Mouse (Mus musculus) intestine, embryonic 16.5 days (tissue): ENCODE data around the gene Asb16. TPM values are rescaled to one million over a fixed set of nuclear protein-coding genes. Genes with fewer than 3 reads are reported as not detected.

Experiments
- ATAC-seq: fragments of 200-750 bp; cut with Nextera tagmentation; 2 replicates; pipeline ENCODE4 v1.8.0; 2017; ENCODE audit warnings: moderate TSS enrichment, moderate library complexity
- H3K27ac ChIP-seq: fragments of 300-500 bp; sonication (generic); 2 replicates; pipeline ENCODE4 v1.5.1; 2014; ENCODE audit warnings: mild to moderate bottlenecking, low read length
- H3K27me3 ChIP-seq: fragments of 300-500 bp; sonication (generic); replicated peaks from 2 replicates; pipeline ENCODE4 v1.6.1; 2014; ENCODE audit warnings: low read length, control low read depth, mixed read lengths; ENCODE audit not compliant: control insufficient read depth, insufficient read depth
- H3K36me3 ChIP-seq: fragments of 300-500 bp; sonication (generic); 2 replicates; pipeline ENCODE4 v1.6.1; 2014; ENCODE audit warnings: low read length, control low read depth; ENCODE audit not compliant: control insufficient read depth, insufficient read depth
- H3K4me1 ChIP-seq: fragments of 300-500 bp; sonication (generic); 2 replicates; pipeline ENCODE4 v1.6.1; 2014; ENCODE audit warnings: low read length, control low read depth, mixed read lengths; ENCODE audit not compliant: control insufficient read depth, insufficient read depth
- H3K4me2 ChIP-seq: fragments of 300-500 bp; sonication (generic); 2 replicates; pipeline ENCODE4 v1.6.1; 2014; ENCODE audit warnings: low read depth, low read length, control low read depth
- H3K4me3 ChIP-seq: fragments of 300-500 bp; sonication (generic); 2 replicates; pipeline ENCODE4 v1.5.1; 2014; ENCODE audit warnings: mild to moderate bottlenecking, low read length
- H3K9ac ChIP-seq: fragments of 300-500 bp; sonication (generic); 2 replicates; pipeline ENCODE4 v1.6.1; 2014; ENCODE audit warnings: low read depth, low read length
- H3K9me3 ChIP-seq: fragments of 300-500 bp; sonication (generic); 2 replicates; pipeline ENCODE4 v1.6.1; 2016; ENCODE audit warnings: low read length, control low read depth; ENCODE audit not compliant: control insufficient read depth
- WGBS: fragments of 180-500 bp; shearing (Covaris S2); extraction: QIAGEN DNeasy Blood & Tissue Kit; methylation state at CpG from one replicate; pipeline ENCODE4 v1.1.7; 2014; 5-methylcytosine and 5-hydroxymethylcytosine counted together
- polyA plus RNA-seq: library from polyadenylated mRNA; unstranded; fragments of >200 nt; fragmentation: Nextera tagmentation; extraction: Ambion mirVana; gene quantifications from 2 replicates; pipeline ENCODE4 v1.2.1, GENCODE M21; 2015

Asb16 gene
- polyA plus RNA-seq, 1 experiment from 2014 or later, result 0.05 TPM

- no peak for ATAC-seq
- WGBS, result 92% methylated on average over 4 of the region's 4 CpGs
- Histone ChIP-seq H3K27me3 (no peaks in the 10 kb centered on the region), H3K4me3 (no peak overlapping the region), H3K9ac (no peak overlapping the region), H3K9me3 (no peaks in the 10 kb centered on the region), H3K27ac (no peak overlapping the region), H3K36me3 (peaks cover 25% of the 10 kb centered on the region), H3K4me1 (peaks cover 39% of the 10 kb centered on the region), H3K4me2 (no peak overlapping the region)
Observed at GRCm38 (mm10) chr11:102311966-102312365, 43.4 kb downstream of the Asb16 start.

- Histone ChIP-seq H3K36me3 (peaks cover 19% of the 10 kb centered on the region), H3K4me2 (no peak overlapping the region), H3K9me3 (no peaks in the 10 kb centered on the region), H3K27ac (no peak overlapping the region), H3K4me1 (peaks cover 39% of the 10 kb centered on the region), H3K4me3 (no peak overlapping the region), H3K27me3 (no peaks in the 10 kb centered on the region), H3K9ac (no peak overlapping the region)
- 83% methylated on average over 6 of the region's 6 CpGs for WGBS
- ATAC-seq, result no peak
Observed at GRCm38 (mm10) chr11:102312586-102312985, 44.0 kb downstream of the Asb16 start.

GRCm38 (mm10) chr11:102314321-102314720, 45.8 kb downstream of the Asb16 start:
- no peak overlapping the region for H3K27ac ChIP-seq
- ATAC-seq, result no peak
- H3K27me3 ChIP-seq, result no peaks in the 10 kb centered on the region
- H3K9ac ChIP-seq, result no peak overlapping the region
- peaks cover 33% of the 10 kb centered on the region for H3K4me1 ChIP-seq
- H3K9me3 ChIP-seq, result no peaks in the 10 kb centered on the region
- 77% methylated on average over 12 of the region's 12 CpGs for WGBS
- H3K36me3 ChIP-seq, result peaks cover 16% of the 10 kb centered on the region
- H3K4me3 ChIP-seq, result no peak overlapping the region
- no peak overlapping the region for H3K4me2 ChIP-seq

- Histone ChIP-seq H3K9me3 (no peaks in the 10 kb centered on the region), H3K9ac (peak overlapping the region; percentile 100), H3K36me3 (peaks cover 16% of the 10 kb centered on the region), H3K27ac (peak overlapping the region; percentile 99), H3K4me3 (peak overlapping the region; percentile 99), H3K27me3 (no peaks in the 10 kb centered on the region), H3K4me2 (peak overlapping the region; percentile 93), H3K4me1 (peaks cover 20% of the 10 kb centered on the region)
- WGBS, result 12% methylated on average over 14 of the region's 14 CpGs
- ATAC-seq, result no peak
Observed at GRCm38 (mm10) chr11:102315690-102316571, 47.4 kb downstream of the Asb16 start.

- peak; percentile 43 for ATAC-seq
- H3K4me3 ChIP-seq, result peak overlapping the region; percentile 99
- H3K9ac ChIP-seq, result peak overlapping the region; percentile 100
- under 1% methylated on average over 57 of the region's 80 CpGs for WGBS
- no peaks in the 10 kb centered on the region for H3K27me3 ChIP-seq
- peak overlapping the region; percentile 99 for H3K27ac ChIP-seq
- H3K36me3 ChIP-seq, result peaks cover 16% of the 10 kb centered on the region
- peaks cover 15% of the 10 kb centered on the region for H3K4me1 ChIP-seq
- peak overlapping the region; percentile 93 for H3K4me2 ChIP-seq
- H3K9me3 ChIP-seq, result no peaks in the 10 kb centered on the region
Observed at GRCm38 (mm10) chr11:102316572-102317297, 48.2 kb downstream of the Asb16 start.

GRCm38 (mm10) chr11:102317298-102317900, 48.9 kb downstream of the Asb16 start:
- Histone ChIP-seq H3K9me3 (no peaks in the 10 kb centered on the region), H3K4me1 (peaks cover 15% of the 10 kb centered on the region), H3K4me3 (peak overlapping the region; percentile 99), H3K27ac (peak overlapping the region; percentile 99), H3K27me3 (no peaks in the 10 kb centered on the region), H3K4me2 (peak overlapping the region; percentile 32), H3K36me3 (peaks cover 16% of the 10 kb centered on the region), H3K9ac (peak overlapping the region; percentile 100)
- peak; percentile 27 for ATAC-seq
- 0% methylated on average over 72 of the region's 87 CpGs for WGBS

- peak overlapping the region; percentile 100 for H3K9ac ChIP-seq
- H3K36me3 ChIP-seq, result peaks cover 12% of the 10 kb centered on the region
- H3K4me3 ChIP-seq, result peak overlapping the region; percentile 99
- H3K27ac ChIP-seq, result peak overlapping the region; percentile 99
- H3K4me2 ChIP-seq, result peak overlapping the region; percentile 96
- H3K4me1 ChIP-seq, result peaks cover 15% of the 10 kb centered on the region
- no peaks in the 10 kb centered on the region for H3K9me3 ChIP-seq
- ATAC-seq, result peak; percentile 67
- WGBS, result under 1% methylated on average over 42 of the region's 77 CpGs
- no peaks in the 10 kb centered on the region for H3K27me3 ChIP-seq
Observed at GRCm38 (mm10) chr11:102317901-102318575, 49.5 kb downstream of the Asb16 start.

GRCm38 (mm10) chr11:102318576-102319409, 50.2 kb downstream of the Asb16 start:
- under 1% methylated on average over 79 of the region's 84 CpGs for WGBS
- H3K27me3 ChIP-seq, result no peaks in the 10 kb centered on the region
- H3K4me2 ChIP-seq, result peak overlapping the region; percentile 96
- peaks cover 15% of the 10 kb centered on the region for H3K4me1 ChIP-seq
- peaks cover 7% of the 10 kb centered on the region for H3K36me3 ChIP-seq
- peak; percentile 17 for ATAC-seq
- H3K9ac ChIP-seq, result peak overlapping the region; percentile 100
- no peaks in the 10 kb centered on the region for H3K9me3 ChIP-seq
- H3K27ac ChIP-seq, result peak overlapping the region; percentile 99
- peak overlapping the region; percentile 99 for H3K4me3 ChIP-seq
